Mouse (Mus musculus): ENCODE results near the gene Slc9c1.
"Not testable (repeated sequence)": the region's sequence is repeated elsewhere in the genome, so short reads cannot be mapped to it uniquely, and the experiment has no call there.

The Slc9c1 gene

DNA sequence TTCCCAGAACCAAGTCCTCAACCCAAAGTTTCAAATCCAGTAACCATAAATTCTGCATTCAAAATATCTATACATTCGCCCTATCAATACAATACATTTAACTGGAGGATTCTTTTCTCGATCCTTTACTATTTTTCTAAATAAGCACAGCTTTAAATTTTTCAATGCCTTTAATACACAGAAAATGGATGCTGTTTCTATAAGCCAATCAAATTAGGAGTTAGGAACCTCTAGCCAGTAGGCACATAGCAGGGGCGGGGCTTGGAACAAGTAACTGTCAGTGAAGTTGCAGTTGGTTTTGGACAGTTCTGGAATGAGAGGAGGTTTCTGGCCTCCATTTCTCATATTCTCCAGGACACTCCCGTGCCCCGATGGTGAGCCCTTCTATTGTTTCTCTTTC is at the start of gene Slc9c1:
Slc9c1 (plus strand) TSS at position 301 of the 400 bp plus-strand sequence.
- DNase-seq, result no peak

DNA sequence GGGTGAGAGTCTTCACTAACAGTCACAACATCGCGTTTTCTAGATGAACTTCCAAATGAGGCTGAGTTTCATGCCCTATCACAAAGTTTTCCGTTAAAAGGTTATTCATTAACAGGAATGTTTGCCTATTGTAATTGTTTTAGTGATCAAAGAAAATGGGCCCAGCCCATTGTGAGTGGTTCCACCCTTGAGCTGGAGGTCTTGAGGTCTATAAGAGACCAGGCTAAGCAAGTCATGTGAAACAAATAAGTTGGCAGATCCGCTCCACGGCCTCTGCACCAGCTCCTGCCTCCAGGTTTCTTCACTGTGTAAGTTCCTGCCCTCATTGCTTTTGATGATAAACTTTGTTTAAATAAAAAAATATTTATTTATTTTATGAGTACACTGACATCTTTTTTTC is 42.2 kb upstream of the Slc9c1 start, which contains the start of gene Gm609:
Gm609 (minus strand) TSS at position 43 of the 400 bp plus-strand sequence.
- no peak for DNase-seq

DNA sequence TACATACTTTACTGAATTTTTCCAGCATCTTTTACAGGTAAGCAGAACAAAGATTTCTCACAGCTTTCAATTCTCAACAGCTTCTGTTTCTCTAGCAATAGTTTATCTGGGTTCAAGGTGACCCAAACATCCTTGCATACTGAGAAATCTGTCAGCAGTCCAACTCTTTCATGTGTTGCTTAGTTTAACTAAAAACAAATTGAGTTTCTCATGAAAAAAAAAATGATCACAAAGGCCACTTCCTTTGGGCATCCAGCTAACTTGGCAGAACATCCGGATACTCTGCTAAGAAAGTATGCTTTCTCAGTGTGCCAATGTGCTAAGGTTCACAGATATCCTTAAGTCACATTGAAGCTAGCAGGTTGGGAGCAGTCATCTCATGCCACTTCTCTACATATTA is 39.8 kb upstream of the Slc9c1 start:
- DNase-seq, result no peak

DNA sequence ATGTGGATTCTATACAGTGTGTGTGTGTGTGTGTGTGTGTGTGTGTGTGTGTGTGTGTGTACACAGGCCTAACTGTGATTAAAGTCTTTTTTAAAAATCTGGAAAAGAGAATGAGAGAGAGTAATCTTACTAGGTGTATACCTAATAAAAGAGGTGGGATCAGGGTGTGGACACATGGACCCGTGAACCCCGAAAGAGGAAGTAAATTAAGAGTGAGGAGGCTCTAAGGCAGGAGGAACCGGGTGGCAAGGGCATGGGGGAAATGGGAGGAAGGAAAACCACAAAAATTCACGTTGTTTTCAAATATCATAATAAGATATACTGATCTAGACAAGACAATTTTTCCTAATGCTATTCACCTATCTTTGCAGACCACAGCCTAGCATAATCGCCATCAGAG is 9.6 kb upstream of the Slc9c1 start:
- no peak for DNase-seq

DNA sequence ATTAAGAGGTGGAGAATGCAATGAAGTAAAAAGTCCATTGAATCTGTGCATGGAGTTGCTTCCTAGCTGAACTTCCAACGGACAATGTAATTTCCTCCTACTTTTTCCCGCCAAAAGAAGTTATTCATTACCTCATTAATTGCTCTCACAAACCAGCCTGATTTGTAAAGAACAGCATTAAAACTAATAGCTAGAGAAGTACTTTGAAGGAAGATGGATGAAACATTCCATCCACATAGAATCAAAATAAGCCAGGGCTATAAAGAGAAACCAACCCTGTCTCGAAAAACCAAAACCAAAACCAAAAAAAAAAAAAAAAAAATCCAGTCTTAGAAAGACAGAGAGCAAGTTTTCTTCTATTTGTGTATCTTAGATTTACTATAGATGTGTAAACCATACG is 3.2 kb upstream of the Slc9c1 start, which contains the start of gene Gm17783:
Gm17783 (minus strand) TSS at position 101 of the 400 bp plus-strand sequence.
- no peak for DNase-seq

DNA sequence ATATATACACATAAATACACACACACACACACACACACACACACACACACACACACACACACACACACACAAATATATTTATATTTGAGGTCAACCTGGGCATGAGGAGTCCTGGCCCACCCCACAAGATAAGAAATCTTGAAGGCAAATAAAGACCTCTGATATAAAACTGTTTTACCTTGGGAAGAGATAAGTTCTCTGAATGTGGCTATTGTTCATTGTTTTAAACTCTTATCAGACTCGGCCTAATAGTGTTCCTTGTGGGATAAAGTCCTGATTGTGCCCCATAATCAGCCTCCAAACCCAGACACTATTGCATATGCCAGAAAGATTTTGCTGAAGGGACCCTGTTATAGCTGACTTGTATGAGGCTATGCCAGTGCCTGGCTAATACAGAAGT is 3.2 kb downstream of the Slc9c1 start:
- not testable (repeated sequence) for DNase-seq

DNA sequence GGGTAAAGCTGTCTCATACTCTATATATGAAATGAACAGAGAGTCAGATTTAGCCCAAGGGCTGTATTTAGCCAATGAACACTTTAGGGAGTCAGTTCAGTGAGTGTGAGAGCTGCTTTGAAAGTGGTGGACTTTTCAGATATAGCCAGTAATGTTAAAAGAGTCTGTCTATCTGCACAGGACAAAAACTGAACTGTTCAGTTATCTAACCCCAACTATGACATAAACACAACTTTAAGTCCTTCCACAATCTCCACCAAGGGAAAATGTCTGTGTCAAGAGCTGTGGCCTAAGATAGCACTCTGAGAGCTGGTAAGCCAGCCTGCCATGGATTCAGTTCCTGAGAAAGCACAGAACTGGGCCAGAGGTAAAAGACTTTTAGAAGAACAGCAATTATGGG is 7.0 kb downstream of the Slc9c1 start:
- no peak for DNase-seq

DNA sequence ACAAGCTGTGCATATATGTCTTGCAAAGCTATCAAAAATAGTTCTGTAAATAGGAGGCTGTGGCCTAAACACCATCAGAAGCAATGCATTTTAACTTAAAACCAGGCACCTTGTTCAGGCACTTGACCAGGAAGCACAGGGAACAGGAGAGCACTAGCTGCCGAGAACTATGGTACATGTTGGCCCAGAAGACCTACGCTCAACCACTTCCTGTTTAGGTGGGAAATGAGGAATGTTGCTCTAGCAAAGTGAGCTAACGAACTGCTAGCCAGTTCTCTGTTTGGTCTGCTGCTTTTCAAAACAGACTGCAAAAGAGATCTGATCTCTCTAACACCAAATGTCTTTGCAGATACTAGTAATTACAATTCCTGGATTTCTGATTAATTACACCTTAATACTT is 9.2 kb downstream of the Slc9c1 start:
- no peak for DNase-seq

DNA sequence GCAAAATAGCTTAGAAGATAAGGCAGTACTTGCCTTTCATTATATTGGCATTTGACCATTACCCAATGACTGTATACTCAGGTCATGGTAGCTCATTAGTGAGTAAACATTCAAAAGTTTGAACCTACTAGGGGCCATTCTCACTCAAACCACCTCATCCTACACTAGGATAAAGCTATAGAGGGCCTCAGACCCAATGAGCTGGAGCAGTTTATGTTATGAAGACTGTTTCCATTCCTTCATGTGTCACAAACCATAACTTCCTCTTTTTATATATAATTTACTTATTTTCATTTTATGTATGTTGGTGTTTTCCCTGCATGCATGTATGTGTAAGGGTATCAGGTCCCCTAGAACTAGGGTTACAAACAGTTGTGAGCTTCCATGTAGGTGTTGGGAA is 12.9 kb downstream of the Slc9c1 start:
- DNase-seq, result no peak

DNA sequence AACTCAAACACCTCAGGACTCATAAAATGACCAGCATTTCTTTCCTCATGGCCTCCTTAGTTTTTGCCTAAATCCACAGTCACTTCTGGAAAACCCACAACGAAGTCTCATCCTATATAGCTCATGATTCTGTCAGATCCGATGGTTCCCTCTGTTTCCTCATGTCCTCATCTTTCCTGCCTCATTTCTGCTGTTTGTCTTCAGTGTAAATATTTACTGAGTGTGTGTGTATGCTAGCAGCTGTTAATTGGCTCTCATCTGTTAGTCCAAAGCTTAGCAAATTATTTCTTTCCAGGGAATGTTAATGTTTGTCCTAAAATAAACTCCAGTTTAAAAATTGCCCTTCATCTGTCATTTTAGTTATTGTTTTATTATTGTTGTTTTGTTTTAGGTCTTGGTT is 16.5 kb downstream of the Slc9c1 start:
- DNase-seq, result no peak

DNA sequence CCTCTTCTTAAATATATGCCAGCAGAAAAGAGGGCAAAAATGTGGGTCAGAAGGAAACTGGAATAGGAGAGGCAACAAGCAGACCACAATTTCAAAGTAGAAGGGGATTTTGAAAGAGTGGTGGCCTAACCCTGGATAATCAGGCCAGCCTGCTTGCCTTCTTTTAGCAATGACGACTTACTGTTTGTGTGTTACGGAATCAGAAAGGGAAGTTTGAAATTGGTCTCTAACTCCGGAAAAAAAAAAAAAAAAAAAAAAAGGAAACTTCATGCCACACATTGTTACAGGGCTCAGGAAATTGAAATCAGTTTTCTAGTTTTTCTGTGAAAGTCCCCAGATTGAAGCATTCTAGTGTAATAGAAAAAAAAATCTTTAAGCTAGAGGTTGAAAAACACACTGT is 26.6 kb downstream of the Slc9c1 start:
- no peak for DNase-seq

DNA sequence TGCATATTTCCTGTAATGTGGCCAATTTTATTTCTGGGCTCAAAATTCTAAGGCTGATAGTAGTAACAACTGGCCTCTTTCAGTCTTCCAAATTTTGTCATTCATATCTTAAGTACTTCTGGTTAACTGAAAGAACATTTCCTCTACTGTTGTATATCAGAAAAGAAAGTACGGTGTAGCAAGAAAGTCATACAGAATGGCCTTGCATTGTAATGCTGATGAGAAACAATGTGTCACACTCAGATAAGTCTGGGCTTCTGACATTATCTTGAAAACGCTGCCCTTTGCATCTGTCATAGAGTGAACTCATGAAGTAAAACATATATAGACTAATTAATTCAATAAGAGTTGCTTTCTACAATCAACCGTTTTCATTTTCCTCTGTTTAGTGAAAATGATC is 37.2 kb downstream of the Slc9c1 start:
- no peak for DNase-seq

DNA sequence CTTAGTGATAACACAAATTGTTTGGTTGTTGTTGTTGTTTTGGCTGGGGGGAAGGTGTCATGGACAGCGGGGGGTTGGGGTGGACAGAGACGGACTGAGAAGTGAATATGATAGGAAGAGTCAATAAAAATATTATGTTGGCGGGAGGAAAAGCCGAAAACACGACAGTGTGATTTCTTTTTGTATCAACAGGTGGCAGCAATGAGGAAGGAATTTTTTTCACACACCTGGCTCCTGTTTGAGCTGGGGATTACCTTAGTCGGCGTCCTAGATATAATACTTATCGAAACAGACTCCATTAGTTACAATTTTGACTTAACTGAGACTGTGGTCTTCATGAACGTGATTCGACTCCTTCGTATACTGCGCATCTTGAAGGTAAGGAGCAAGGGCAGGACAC is 44.8 kb downstream of the Slc9c1 start:
- no peak for DNase-seq

DNA sequence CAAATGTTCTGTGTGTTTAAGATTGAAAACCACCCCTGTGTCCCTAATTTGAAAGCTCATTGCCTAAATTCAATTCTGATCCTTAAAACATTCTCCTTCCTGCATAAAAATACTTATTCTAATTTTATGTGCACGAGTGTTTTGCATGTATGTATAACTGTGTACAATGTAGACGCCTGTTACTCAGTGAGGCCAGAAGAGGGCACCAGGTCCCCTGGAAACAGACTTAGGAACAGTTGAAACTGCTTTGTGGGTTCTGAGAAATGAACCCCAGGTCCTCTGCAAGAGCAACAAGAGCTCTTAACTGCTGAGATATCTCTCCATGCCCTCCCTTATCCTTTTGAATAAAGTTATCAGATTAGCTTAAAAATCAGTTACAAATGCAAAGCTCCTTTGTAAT is 47.4 kb downstream of the Slc9c1 start:
- DNase-seq, result no peak

DNA sequence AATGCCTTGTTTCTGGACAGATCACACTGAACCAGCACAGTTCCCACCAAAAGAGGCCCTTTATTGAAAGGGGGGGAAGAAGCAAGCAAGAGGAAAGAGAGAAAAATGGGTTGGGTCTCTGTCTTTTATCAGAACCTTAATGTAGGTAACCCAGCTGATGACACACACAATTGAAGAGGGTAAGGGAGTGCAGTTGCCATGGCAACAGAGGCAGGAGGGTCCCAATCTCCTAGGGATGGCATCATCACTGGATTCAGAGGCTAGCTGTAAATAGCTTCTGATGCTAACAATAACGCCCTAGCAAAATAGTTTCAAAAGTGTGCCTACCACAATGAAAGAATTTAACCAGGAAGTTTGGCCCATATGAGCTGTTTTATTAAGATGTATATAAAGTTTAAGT is 58.5 kb downstream of the Slc9c1 start:
- DNase-seq, result no peak

DNA sequence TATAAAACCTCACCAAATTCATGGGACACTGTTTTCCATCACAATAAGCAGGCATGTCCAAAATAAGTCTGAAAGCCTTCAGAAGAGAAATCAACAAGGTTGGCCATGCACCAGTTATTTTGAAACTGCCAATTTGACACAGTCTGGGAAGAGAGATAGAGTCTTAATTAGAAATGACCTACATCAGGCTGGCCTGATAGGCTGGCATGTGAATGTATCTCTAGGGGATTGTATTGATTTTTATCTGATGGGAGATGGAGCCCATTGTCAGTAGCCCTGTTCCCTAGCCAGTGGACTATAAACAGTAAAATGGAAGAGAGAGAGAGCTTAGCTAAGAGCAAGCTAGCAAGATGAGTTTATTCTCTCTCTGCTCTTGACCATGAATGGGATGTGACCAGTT is 60.4 kb downstream of the Slc9c1 start:
- no peak for DNase-seq

DNA sequence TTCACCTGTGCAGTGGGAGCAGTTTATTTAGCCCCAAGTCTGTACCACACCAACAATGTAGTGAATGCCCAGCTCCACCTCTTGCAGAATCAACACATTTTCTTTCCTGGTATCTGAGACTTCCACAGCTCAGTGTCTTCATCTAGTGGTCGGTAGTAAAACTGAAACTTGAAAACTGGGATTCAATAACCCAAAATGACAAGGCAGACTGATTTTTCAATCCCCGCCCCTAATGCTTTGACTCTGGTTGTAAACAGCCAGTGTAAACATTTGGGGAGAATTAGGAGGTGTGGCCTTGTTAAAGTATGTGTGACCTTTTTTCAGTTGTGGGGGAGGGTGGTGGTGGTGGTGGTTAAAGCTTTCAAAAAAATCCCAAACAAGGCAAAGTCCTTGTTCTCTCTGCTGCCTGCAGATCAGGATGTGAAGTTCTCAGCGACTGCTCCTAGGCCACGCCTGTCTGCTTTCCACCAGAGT is 73.4 kb downstream of the Slc9c1 start:
- no peak for DNase-seq

DNA sequence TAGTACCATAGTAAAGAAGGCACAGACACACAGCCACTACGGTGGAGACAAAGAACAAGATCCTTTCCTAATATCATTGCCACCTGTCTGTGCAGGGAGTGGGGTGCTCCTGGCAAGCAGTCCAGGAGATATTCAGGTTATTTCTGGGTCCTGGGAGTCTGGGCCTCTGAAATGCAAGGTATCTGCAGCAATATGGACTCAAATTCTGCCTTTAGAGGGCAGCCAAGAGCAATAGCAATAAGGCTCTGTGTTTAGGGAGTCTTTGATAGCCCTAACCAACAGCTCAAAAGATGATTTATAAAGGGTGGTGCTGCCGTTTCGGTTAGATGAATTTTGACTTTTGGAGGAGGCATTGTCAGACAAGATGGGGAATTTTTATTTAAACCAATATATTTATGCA is 74.2 kb downstream of the Slc9c1 start:
- DNase-seq, result no peak

DNA sequence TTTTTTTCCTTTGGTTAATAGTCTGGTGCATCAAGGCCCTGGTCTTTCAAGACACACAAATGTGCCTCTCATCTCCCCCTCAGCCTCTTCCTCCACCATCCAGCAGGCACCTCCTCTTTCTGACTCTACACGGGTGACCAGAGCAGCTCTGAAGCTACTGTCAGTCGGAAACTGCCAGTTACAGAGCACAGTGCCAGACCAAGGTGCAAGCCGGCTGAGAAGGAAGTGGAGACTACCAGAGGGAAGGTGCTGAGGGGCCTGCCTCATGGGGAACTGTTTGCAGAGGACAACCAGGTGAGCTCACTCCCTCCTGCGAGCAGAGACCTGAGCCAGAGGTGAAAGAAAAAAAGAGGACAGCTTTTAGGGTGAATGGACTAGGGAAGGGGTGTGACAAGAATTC is 75.2 kb downstream of the Slc9c1 start, which contains the start of gene Gcsam:
Gcsam (plus strand) TSS at position 114 of the 400 bp plus-strand sequence.
- no peak for DNase-seq

DNA sequence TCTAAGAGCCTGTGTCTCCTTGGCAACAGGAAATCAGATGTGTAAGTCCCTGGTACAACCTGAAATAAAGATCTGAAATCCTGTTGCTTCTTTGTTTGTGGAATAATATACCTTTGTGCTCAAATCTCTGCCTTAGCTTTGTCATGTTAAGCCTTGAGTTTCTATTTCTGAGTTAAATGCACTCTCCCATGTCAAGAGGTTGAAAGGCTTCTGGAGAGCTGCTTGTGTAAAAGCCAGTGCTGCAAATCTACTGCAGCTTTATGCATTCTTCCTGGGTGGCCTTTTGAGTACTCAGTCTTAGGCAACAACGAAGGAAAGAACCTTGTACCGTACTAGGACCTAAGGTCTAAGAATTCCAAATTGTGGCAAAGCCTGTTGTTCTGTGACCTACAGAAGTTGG is 78.1 kb downstream of the Slc9c1 start:
- DNase-seq, result no peak

DNA sequence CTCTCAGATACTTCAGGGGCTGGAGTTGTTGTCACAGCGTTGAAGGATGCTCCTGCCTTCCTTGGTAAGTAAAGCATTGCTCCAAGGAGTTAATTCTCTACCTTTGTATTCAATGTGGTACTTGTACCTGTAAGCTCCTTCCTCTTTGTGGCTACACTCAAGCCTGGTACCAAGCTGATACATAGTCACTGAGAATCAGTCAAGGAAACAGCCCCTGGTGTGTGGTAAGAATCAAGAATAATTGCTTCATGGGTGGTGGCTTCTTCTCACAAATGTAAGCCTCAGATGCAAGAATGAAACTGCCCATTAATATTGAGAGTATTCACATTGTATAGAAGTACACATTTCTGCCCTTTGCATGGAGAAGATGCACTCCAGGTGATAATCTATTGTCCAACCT is 80.8 kb downstream of the Slc9c1 start:
- DNase-seq, result no peak

DNA sequence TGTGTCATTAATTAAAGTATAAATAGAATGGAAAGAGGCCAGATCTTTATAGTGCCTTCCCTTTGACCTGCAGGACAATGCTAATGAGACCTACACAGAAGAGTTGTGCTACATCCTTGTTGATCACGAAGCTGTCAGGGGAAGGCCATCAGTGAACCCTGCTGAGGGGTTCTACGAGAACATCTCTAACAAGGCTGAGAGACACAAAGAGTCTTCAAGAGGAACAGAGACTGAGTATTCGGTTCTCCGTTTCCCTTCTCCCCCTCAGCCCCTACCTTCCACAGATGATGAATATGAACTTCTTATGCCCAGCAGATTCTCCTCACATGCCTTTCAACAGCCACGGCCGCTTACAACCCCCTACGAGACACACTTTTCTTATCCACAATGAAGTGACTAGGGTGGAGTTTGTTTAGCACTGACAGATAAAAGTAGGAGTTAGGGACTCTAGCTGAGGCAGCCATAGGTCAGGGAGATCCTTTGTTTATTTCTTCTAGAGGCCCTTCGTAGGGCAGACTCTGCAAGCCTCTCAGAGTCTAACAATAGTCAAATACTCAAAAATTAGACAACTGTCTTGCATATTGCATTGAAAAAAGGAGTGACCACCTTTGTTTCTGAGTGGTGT is 84.8 kb downstream of the Slc9c1 start:
- DNase-seq, result no peak

DNA sequence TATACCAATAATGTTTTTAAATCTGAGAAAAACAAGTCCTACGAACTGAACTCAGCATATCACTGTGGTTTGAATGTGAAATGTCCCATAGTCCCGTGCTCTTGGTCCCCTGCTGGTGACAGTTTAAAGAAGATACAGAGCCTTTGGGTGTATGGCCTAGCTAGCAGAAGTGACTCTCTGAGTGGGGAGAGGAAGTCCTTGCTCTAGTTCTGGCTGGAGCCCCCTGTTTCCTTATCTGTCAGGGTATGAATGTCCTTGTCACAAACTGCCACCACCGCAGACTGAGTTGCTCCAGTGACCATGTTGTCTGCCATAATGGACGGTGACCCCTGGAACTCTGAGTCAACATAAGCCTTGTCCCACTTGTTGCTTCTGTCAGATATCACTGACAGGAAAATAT is 88.1 kb downstream of the Slc9c1 start:
- no peak for DNase-seq

DNA sequence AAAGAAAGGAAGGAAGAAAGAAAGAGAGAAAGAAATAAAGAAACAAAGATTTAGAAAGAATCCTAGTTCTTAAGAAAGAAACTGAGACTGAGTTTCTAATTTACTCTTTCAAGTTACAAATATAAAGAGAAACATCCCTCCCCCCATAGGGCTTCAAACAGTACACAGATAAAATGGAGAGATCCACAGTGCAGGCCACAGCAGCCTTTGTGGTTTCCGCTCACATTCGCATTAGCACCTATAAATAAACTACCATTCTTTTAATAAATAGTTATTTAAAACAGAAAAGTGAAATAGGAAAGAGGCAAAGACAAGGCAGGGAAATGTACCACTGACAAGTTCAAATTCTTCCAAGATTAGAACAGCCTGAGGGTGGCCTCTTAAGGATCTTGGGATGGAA is 89.7 kb downstream of the Slc9c1 start:
- DNase-seq, result no peak

DNA sequence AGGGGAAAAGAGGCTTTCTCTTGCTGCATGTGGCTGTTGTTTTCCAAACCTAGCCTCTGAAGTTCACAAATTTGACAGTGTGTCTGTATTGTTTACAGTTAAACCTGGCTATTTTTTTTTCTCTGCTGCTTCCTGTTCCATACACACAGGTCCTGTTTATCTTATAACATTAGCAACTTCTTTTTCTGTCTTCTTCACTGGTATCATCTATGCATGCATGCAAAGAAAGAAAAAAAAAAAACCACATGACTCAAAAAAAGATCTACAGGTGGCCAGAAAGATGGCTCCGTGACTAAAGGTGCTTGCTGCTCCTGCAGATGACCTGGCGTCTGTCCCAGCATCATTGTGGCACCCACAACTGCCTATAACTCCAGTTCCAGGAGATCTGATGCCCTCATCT is 90.2 kb downstream of the Slc9c1 start:
- DNase-seq, result no peak
